Mouse (Mus musculus): ENCODE measurements at regions not wholly inside any gene's neighbourhood (a gene's known extent, or its start where the extent isn't known, plus 50 kb on each side); places are given as distances from the start of the nearest gene placed in this dataset.

DNA sequence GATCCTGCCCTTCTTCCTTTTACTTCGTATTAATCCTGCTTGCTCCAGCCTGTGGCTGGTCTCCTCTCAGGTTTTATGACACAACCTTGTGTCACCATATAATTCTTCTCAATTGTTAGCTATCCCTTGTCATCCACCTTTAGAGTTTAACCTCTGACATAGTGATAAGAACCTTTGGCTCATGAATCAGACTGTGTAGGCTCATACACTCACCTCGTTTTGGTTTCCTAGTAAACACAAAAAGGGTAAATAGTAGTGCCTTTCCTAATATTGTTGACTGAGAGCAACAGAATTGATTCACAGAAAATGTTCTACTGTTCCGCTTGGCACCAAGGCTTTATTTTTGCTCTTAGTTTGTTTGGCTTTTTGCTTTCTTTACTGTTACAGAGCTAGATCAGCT is 216.2 kb upstream of the H2al1a start:
- TF ChIP-seq CTCF (IDR thresholded peaks at IDR 0.05; ENCODE audit: low read depth, low read length): no peak
- TF ChIP-seq POLR2A (IDR thresholded peaks at IDR 0.05; ENCODE audit: insufficient read depth, low read length): no peak
- TF ChIP-seq EP300 (IDR thresholded peaks at IDR 0.05; ENCODE audit: insufficient read depth, low read depth, low read length): no peak
